Mouse (Mus musculus) hindbrain, postnatal 0 days (tissue): ENCODE data around the gene Map3k13. TPM values are rescaled to one million over a fixed set of nuclear protein-coding genes. Genes with fewer than 3 reads are reported as not detected.
A peak's percentile ranks its signal among the peaks of the same experiment; 100 is the strongest.

Experiments
- ATAC-seq: fragments of 200-750 bp; cut with Nextera tagmentation; 2 replicates; pipeline ENCODE4 v1.8.0; 2017; ENCODE audit warnings: mild to moderate bottlenecking, moderate TSS enrichment, moderate library complexity
- DNase-seq: peaks from one replicate; pipeline ENCODE4 v3.0.0-alpha.2; 2015; ENCODE audit warnings: low spot score
- H3K27ac ChIP-seq: fragments of 300-500 bp; sonication (generic); 2 replicates; pipeline ENCODE4 v1.5.1; 2014; ENCODE audit warnings: mild to moderate bottlenecking
- H3K27me3 ChIP-seq: fragments of 300-500 bp; sonication (generic); 2 replicates; pipeline ENCODE4 v1.6.1; 2014; ENCODE audit warnings: low read length, mixed read lengths; ENCODE audit not compliant: insufficient read depth
- H3K36me3 ChIP-seq: fragments of 300-500 bp; sonication (generic); 2 replicates; pipeline ENCODE4 v1.6.1; 2014; ENCODE audit warnings: low read length, mixed read lengths; ENCODE audit not compliant: insufficient read depth
- H3K4me1 ChIP-seq: fragments of 300-500 bp; sonication (generic); 2 replicates; pipeline ENCODE4 v1.6.1; 2014; ENCODE audit warnings: antibody characterized with exemption, low read length, mixed read lengths; ENCODE audit not compliant: insufficient read depth
- H3K4me2 ChIP-seq: fragments of 300-500 bp; sonication (generic); 2 replicates; pipeline ENCODE4 v1.6.1; 2014; ENCODE audit warnings: low read depth, mild to moderate bottlenecking, low read length, moderate library complexity, mixed read lengths
- H3K4me3 ChIP-seq: fragments of 300-500 bp; sonication (generic); 2 replicates; pipeline ENCODE4 v1.5.1; 2014; ENCODE audit warnings: low read length
- H3K9ac ChIP-seq: fragments of 300-500 bp; sonication (generic); replicated peaks from 2 replicates; pipeline ENCODE4 v1.6.1; 2014; ENCODE audit warnings: mild to moderate bottlenecking, low read length, moderate library complexity, mixed read lengths
- H3K9me3 ChIP-seq: fragments of 300-500 bp; sonication (generic); 2 replicates; pipeline ENCODE4 v1.6.1; 2016; ENCODE audit warnings: low read length, mixed read lengths
- CTCF ChIP-seq: IDR thresholded peaks from 2 replicates; pipeline ENCODE4 v1.5.1; 2016; ENCODE audit warnings: antibody characterized with exemption, control low read depth, low read depth
- WGBS: fragments of 180-500 bp; shearing (Covaris S2); extraction: QIAGEN DNeasy Blood & Tissue Kit; methylation state at CpG from one replicate; pipeline ENCODE4 v1.1.7; 2014; 5-methylcytosine and 5-hydroxymethylcytosine counted together
- polyA plus RNA-seq: library from polyadenylated mRNA; unstranded; fragments of >200 nt; fragmentation: Nextera tagmentation; extraction: Ambion mirVana; gene quantifications from 2 replicates; pipeline ENCODE4 v1.2.1, GENCODE M21; 2015
- total RNA-seq: library from RNA; depleted of rRNA; stranded (reverse); fragments of >200 nt; gene quantifications from 2 replicates; pipeline ENCODE4 v1.2.3, GENCODE M21; 2014; rRNA removed

Map3k13 gene
- total and polyA plus RNA-seq, 2 experiments from 2014 or later = 4.5 to 12.9 TPM

- H3K4me2 ChIP-seq = no peak overlapping the region
- H3K4me3 ChIP-seq = no peak overlapping the region
- H3K36me3 ChIP-seq = no peaks in the 10 kb centered on the region
- TF ChIP-seq CTCF = no peak
- no peak overlapping the region for H3K27ac ChIP-seq
- no peaks in the 10 kb centered on the region for H3K9me3 ChIP-seq
- no peaks in the 10 kb centered on the region for H3K4me1 ChIP-seq
- ATAC-seq (no peak), DNase-seq (no peak)
- no peaks in the 10 kb centered on the region for H3K27me3 ChIP-seq
- H3K9ac ChIP-seq = no peak overlapping the region
- 83% methylated on average over 6 of the region's 6 CpGs for WGBS
Measured at GRCm38 (mm10) chr16:21970536-21970935, 176.4 kb downstream of the Map3k13 start.

GRCm38 (mm10) chr16:21971446-21971845, 177.3 kb downstream of the Map3k13 start:
- no peak overlapping the region for H3K9ac ChIP-seq
- no peak for ATAC-seq
- H3K27ac ChIP-seq = no peak overlapping the region
- 72% methylated on average over 4 of the region's 4 CpGs for WGBS
- H3K4me3 ChIP-seq = no peak overlapping the region
- H3K27me3 ChIP-seq = no peaks in the 10 kb centered on the region
- H3K4me2 ChIP-seq = no peak overlapping the region
- no peaks in the 10 kb centered on the region for H3K9me3 ChIP-seq
- DNase-seq = no peak
- TF ChIP-seq CTCF = 0 out of 2 replicates have a peak, but pooled peaks have one; percentile 4
- no peaks in the 10 kb centered on the region for H3K4me1 ChIP-seq
- no peaks in the 10 kb centered on the region for H3K36me3 ChIP-seq

- H3K9me3 ChIP-seq = no peaks in the 10 kb centered on the region
- H3K4me2 ChIP-seq = peak overlapping the region; percentile 45
- no peaks in the 10 kb centered on the region for H3K36me3 ChIP-seq
- no peak for TF ChIP-seq CTCF
- no peak overlapping the region for H3K27ac ChIP-seq
- peak overlapping the region; percentile 9 for H3K4me3 ChIP-seq
- H3K4me1 ChIP-seq = no peaks in the 10 kb centered on the region
- ATAC-seq = peak; percentile 61; the same call in 1 of the 2 replicates
- 1% methylated on average over 16 of the region's 16 CpGs for WGBS
- no peaks in the 10 kb centered on the region for H3K27me3 ChIP-seq
- H3K9ac ChIP-seq = no peak overlapping the region
- peak; percentile 11 for DNase-seq
Measured at GRCm38 (mm10) chr16:21976203-21976602, 182.1 kb downstream of the Map3k13 start.

GRCm38 (mm10) chr16:21977347-21977746, 183.2 kb downstream of the Map3k13 start:
- WGBS = 80% methylated on average over 5 of the region's 5 CpGs
- H3K9me3 ChIP-seq = no peaks in the 10 kb centered on the region
- DNase-seq = no peak

More at GRCm38 (mm10) chr16:21977347-21977746, 183.2 kb downstream of the Map3k13 start:
- no peak overlapping the region for H3K27ac ChIP-seq
- no peaks in the 10 kb centered on the region for H3K27me3 ChIP-seq
- H3K4me2 ChIP-seq = no peak overlapping the region
- H3K9ac ChIP-seq = no peak overlapping the region
- no peak for ATAC-seq
- TF ChIP-seq CTCF = no peak
- no peak overlapping the region for H3K4me3 ChIP-seq
- H3K4me1 ChIP-seq = no peaks in the 10 kb centered on the region
- H3K36me3 ChIP-seq = no peaks in the 10 kb centered on the region

Other genes with a start within 250 kb of the Map3k13 start
- 52.9 and 54.4 TPM in 2 replicates for gene 2510009E07Rik, start 99.7 kb upstream of the Map3k13 start, total RNA-seq
- gene 2510009E07Rik, start 99.7 kb upstream of the Map3k13 start, polyA plus RNA-seq = 46.7 and 46.8 TPM in 2 replicates
- 2.6 and 4.0 TPM in 2 replicates for gene Ehhadh, start 6.5 kb upstream of the Map3k13 start, total RNA-seq
- gene Ehhadh, start 6.5 kb upstream of the Map3k13 start, polyA plus RNA-seq = 2.2 and 2.3 TPM in 2 replicates
- gene Tmem41a, start 153.2 kb downstream of the Map3k13 start, total RNA-seq = 28.8 and 38.3 TPM in 2 replicates
- 54.9 and 55.5 TPM in 2 replicates for gene Tmem41a, start 153.2 kb downstream of the Map3k13 start, polyA plus RNA-seq
- gene Liph, start 201.3 kb downstream of the Map3k13 start, total RNA-seq = 0.04 and 0.47 TPM in 2 replicates
- 0.63 and 0.74 TPM in 2 replicates for gene Liph, start 201.3 kb downstream of the Map3k13 start, polyA plus RNA-seq
- gene Senp2, start 215.1 kb downstream of the Map3k13 start, total RNA-seq = 23.4 and 24.1 TPM in 2 replicates
- 43.0 and 46.2 TPM in 2 replicates for gene Senp2, start 215.1 kb downstream of the Map3k13 start, polyA plus RNA-seq